Mouse (Mus musculus) ovary, adult 10 weeks (tissue): ENCODE data around the gene Rassf3. TPM values are rescaled to one million over a fixed set of nuclear protein-coding genes. Genes with fewer than 3 reads are reported as not detected.

Source experiments
- polyA plus RNA-seq: library from polyadenylated mRNA; stranded (reverse); fragments of 350-450 nt; fragmentation: Illumina TruSeq; extraction: RNeasy Lipid Tissue Mini Kit (QIAGEN cat#74804); gene quantifications from one replicate; pipeline ENCODE4 v1.2.3, GENCODE M21; 2014

Gene Rassf3
- polyA plus RNA-seq: 41.2 TPM

DNA sequence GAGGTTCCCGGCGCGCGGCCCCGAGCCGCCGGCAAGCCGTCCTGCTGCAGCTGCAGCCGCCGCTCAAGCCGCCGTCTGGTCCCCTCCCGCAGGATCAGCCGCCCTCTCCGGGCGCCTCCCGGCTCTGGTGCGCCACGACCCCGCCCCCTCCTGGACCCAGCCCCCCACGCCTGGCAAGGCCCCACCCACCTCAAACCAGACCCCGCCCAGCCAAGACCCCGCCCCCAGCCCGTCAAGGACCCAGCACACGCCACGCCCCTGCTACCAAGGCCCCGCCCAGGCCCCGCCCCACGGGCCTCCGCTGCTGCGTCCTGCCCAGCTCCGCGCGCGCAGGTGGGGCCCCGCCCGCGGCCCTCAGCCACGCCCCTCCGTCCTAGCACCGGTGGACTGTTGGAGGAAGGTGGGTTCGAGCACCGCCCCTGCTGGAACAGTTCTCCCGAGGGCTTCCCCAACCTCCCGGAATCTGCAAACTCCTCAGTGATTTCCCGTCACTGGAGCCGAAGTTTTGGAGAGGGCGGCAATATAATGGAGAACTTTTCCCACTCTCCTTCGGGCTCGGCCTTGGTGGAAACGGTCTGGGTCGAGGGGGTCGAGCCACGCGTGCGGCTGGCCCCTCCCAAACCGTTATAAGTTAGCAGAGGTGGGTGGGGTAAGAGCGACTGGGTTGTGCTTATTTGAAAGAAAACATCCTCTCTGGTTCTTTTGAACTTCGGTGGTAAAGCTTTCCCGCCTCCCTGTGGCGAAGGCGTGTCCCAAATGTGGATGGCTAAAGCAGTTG lies at the start of gene Rassf3:
Rassf3 (minus strand) TSS at position 158 of the 778 bp plus-strand sequence.

DNA sequence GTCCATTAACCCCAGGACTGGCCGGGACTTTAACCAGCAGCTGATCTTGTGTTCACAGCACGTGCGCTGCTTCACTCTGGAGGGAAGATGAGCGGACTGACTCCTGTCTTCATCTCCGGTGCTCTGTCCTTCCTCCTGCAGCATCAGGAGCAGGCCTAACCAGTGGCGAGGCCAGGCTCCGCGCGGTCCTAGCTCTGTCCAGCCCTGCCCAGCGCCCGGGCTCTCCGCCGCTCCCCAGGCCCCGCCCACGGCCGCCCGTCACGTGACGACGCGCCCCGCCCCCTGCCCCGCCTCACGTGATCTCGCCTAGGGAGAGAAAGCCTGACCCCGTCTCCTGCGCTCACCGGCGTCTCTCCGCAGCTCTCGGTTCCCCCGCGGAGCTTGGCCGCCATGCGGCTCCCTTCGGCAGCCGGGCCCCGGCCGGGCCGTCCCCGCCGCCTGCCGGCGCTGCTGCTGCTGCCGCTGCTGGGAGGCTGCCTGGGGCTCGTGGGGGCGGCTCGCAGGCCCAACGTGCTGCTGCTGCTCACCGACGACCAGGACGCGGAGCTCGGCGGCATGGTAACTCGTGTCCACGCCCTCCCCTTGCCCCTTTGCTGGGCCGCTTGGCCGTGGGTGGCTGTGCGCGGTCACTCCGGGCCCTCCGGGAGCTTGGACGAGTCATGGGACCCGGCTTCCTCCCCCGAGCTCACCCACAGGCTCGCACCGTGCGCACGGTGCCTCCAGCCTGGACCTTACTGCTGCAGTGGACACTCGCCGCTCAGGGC lies 111.2 kb downstream of the Rassf3 start, which contains the start of gene Gns:
Gns (plus strand) TSS at position 290 of the 764 bp plus-strand sequence.

Other genes with a start within 250 kb of the Rassf3 start
- 4.3 TPM for gene Tbc1d30, start 125.1 kb downstream of the Rassf3 start, polyA plus RNA-seq
- gene Gns, start 111.3 kb downstream of the Rassf3 start, polyA plus RNA-seq: 71.8 TPM
- 54.4 TPM for gene Tbk1, start 110.4 kb upstream of the Rassf3 start, polyA plus RNA-seq
- gene Xpot, start 150.0 kb upstream of the Rassf3 start, polyA plus RNA-seq: 124 TPM
- gene D930020B18Rik, start 165.2 kb upstream of the Rassf3 start, polyA plus RNA-seq: not detected